Mouse (Mus musculus): ENCODE measurements around the gene Ccdc177.
A peak's percentile ranks its signal among the peaks of the same experiment; 100 is the strongest.

DNA sequence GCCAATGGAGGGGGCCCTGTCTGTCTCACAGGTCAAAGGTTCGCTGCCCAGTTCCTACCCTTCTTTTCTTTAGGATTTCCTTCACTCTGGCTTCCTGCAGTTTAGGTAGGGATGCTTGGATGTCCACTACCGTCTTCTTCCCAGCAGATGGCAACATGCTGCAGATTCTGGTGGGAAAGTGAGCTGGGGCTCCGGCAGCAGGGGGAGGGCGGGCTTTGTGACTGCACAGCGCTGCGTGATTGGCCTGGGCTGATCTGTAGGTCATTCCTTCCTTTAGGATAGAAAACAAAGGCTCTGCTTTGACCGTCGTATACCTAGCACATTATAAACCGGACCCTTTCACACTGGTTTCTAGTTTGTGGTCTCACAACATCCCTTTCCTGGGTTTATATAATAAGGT is 29.9 kb downstream of the Ccdc177 start:
- TF ChIP-seq CTCF (IDR thresholded peaks at IDR 0.05; ENCODE audit: borderline replicate concordance, insufficient read depth, low read depth, low read length) (peak; percentile 76; the same call in 1 of the 2 replicates), POLR2A (IDR thresholded peaks at IDR 0.05; ENCODE audit: borderline replicate concordance, insufficient read depth, low read length) (no peak)
